Mouse (Mus musculus): Measurements from ENCODE around the gene Flot2.
"Not testable (repeated sequence)": the region's sequence is repeated elsewhere in the genome, so short reads cannot be mapped to it uniquely, and the experiment has no call there.

Flot2 gene

GRCm38 (mm10) chr11:78037831-78038752 is at the start of gene Flot2:
Gene Flot2 (plus strand): TSS chr11:78037931.
- DNase-seq (ENCODE audit: inconsistent age in 2 of 2, low spot score in 1 of 2), result peak; percentile 73 to 87

- DNase-seq (ENCODE audit: inconsistent age in 2 of 2, low spot score in 1 of 2), result no peak
Measured at GRCm38 (mm10) chr11:77989071-77989690, 48.5 kb upstream of the Flot2 start.

- DNase-seq (ENCODE audit: inconsistent age in 2 of 2, low spot score in 1 of 2), result no peak
Measured at GRCm38 (mm10) chr11:77995556-77995955, 42.2 kb upstream of the Flot2 start.

- DNase-seq (ENCODE audit: inconsistent age in 2 of 2, low spot score in 1 of 2), result no peak
Measured at GRCm38 (mm10) chr11:78006446-78006845, 31.3 kb upstream of the Flot2 start.

GRCm38 (mm10) chr11:78019676-78020075 is 18.1 kb upstream of the Flot2 start:
- peak; percentile 59 to 91 for DNase-seq (ENCODE audit: inconsistent age in 2 of 2, low spot score in 1 of 2)

- DNase-seq (ENCODE audit: inconsistent age in 2 of 2, low spot score in 1 of 2), result peak in 1 of 2 experiments; percentile 60
Measured at GRCm38 (mm10) chr11:78023607-78024006, 14.1 kb upstream of the Flot2 start.

GRCm38 (mm10) chr11:78029240-78029639 is 8.5 kb upstream of the Flot2 start:
- DNase-seq (ENCODE audit: inconsistent age in 2 of 2, low spot score in 1 of 2), result no peak

- no peak for DNase-seq (ENCODE audit: inconsistent age in 2 of 2, low spot score in 1 of 2)
Measured at GRCm38 (mm10) chr11:78030600-78030999, 7.1 kb upstream of the Flot2 start.

GRCm38 (mm10) chr11:78031389-78031788 is 6.3 kb upstream of the Flot2 start:
- no peak for DNase-seq (ENCODE audit: inconsistent age in 2 of 2, low spot score in 1 of 2)

DNA sequence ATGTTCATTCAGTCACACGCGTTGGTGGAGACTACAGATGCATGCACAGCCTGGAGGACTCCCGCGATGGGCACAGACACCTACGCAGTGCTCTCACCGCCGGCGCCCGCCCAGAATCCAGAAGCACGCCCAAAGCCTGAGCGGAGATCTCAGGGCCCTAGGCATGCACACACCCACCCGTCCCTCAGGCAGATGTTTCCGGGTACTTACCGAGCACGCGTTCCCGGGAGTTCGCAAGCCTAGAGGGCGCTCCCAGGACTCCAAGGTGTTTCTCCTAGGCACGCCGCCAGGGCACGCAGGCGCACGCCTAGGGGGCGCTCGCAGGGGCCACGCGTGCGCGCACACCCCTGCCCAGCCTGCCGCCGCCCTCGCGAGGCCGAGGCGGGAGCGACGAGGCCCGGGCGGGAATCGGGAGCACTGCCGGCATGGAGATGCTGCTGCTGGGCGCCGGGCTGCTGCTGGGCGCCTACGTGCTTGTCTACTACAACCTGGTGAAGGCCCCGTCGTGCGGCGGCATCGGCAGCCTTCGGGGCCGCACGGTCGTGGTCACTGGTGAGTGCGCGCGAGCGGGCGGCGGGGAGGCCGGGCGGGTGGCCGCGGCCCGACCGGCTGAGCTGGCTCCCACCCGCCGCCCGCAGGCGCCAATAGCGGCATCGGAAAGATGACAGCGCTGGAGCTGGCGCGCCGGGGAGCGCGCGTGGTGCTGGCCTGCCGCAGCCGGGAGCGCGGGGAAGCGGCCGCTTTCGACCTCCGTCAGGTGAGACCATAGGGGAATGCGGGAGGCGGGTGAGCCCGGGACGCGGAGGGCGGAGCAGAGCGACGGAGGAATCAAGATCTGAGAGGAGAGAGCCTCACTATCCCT is 5.6 kb upstream of the Flot2 start, which contains the start of gene Dhrs13:
Gene Dhrs13, plus strand, starts transcription at position 334 of the 862 bp plus-strand sequence.
- peak; percentile 95 to 98 for DNase-seq (ENCODE audit: inconsistent age in 2 of 2, low spot score in 1 of 2)

- no peak for DNase-seq (ENCODE audit: inconsistent age in 2 of 2, low spot score in 1 of 2)
Measured at GRCm38 (mm10) chr11:78032809-78033195, 4.9 kb upstream of the Flot2 start.

DNA sequence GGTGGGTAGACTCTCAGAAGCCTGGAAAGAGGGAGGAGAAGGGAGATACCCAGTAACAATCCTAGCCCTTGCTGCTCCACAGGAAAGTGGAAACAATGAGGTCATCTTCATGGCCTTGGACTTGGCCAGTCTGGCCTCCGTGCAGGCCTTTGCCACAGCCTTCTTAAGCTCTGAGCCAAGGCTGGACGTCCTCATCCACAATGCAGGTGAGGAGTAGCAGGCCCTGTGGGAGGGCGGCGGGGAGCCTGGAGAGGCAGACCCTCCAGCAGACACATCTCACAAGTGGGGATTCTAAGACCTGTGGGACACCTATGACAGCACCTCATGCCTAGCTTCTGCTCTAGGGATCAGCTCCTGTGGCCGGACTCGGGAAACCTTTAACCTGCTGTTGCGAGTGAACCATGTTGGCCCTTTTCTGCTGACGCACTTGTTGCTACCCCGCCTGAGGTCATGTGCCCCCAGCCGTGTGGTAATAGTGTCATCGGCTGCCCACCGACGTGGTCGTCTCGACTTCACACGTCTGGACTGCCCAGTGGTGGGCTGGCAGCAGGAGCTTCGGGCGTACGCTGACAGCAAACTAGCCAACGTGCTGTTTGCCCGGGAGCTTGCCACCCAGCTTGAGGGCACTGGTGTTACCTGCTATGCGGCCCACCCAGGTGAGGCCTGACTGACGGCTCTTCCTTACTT is 3.7 kb upstream of the Flot2 start:
- DNase-seq (ENCODE audit: inconsistent age in 2 of 2, low spot score in 1 of 2), result peak; percentile 78 to 90

GRCm38 (mm10) chr11:78036791-78037190 is 940 bp upstream of the Flot2 start:
- no peak for DNase-seq (ENCODE audit: inconsistent age in 2 of 2, low spot score in 1 of 2)

- no peak for DNase-seq (ENCODE audit: inconsistent age in 2 of 2, low spot score in 1 of 2)
Measured at GRCm38 (mm10) chr11:78040878-78041277, 3.1 kb downstream of the Flot2 start.

GRCm38 (mm10) chr11:78042290-78042870 is 4.6 kb downstream of the Flot2 start:
- DNase-seq (ENCODE audit: inconsistent age in 2 of 2, low spot score in 1 of 2), result not testable (repeated sequence)

DNA sequence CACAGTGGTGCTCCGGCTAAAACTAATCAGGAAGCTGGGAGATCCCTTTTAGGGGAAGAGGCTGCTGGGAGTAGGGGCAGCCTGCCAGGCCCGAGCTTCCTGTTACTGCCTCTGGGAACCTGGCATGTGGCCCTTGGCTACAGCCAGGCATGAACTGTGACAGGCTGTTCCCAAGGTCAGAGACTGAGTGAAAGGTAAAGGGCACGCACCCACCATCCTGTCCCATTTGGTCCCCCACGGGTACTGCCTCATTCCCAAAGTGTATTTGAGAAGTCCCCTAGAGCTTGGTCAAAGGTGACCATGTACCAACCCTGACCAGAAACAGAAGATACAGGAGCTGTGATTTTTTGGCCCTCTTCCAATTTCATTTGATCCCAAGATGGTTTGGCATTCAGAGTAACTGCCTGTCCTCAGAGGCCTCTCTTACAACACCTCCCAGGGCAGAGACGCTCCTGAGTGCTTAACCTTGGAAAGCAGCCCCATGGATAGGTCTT is 7.1 kb downstream of the Flot2 start:
- DNase-seq (ENCODE audit: inconsistent age in 2 of 2, low spot score in 1 of 2), result peak; percentile 92 to 97

GRCm38 (mm10) chr11:78048637-78049036 is 10.9 kb downstream of the Flot2 start:
- DNase-seq (ENCODE audit: inconsistent age in 2 of 2, low spot score in 1 of 2), result not testable (repeated sequence)

- DNase-seq (ENCODE audit: inconsistent age in 2 of 2, low spot score in 1 of 2), result no peak
Measured at GRCm38 (mm10) chr11:78053078-78053477, 15.3 kb downstream of the Flot2 start.

DNA sequence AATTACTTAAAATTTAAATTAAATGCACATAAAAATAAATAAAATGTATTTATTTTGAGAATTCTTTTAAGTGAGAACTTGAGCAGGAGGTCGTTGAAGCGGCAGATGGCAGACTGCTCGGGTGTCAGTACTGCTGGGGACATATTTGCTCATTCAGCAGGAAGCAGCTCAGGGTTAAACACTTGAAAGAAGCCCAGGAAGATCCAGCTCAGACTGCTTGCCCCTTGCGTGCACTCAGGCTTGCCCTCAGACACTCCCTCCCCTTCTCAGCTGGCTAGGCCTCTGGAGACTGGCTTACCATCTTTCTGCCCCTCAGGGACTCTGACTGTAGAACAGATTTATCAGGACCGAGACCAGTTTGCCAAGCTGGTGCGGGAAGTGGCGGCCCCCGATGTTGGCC is 19.2 kb downstream of the Flot2 start:
- no peak for DNase-seq (ENCODE audit: inconsistent age in 2 of 2, low spot score in 1 of 2)
